Mouse (Mus musculus) kidney, adult 2 months (tissue): ENCODE results near the gene Wwc1.

Source experiments
- CTCF ChIP-seq: fragments of 200-500 bp; conservative IDR thresholded peaks from 2 replicates; pipeline ENCODE4 v1.5.1; 2011; ENCODE audit warnings: low read depth, mild to moderate bottlenecking, control low read depth, low read length, moderate library complexity, mixed read lengths; ENCODE audit not compliant: insufficient read depth, insufficient read length
- POLR2A ChIP-seq: fragments of 200-500 bp; IDR thresholded peaks from one replicate; pipeline ENCODE4 v1.6.1; 2011; ENCODE audit warnings: low read depth, low read length, control low read depth

DNA sequence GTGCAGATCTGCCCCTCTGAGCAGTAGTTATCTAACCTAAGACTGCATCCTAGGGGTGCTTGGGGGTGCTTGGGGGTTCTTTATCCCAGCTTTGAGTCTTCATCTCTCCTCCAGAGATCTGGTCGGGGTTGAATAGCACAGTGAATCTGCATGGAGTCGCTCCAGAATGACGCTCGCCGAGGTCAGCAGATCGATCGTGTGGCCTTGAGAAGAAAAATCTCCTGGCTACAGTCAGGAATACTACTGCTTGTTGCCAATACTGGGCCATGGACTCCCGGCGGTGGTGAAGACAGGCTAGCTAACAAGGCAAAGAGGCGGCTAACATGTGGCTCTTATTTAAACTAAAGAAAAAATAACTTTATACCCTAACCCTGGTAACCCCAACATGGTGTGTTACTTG, 12.0 kb downstream of the Wwc1 start:
- TF ChIP-seq CTCF (no peak), POLR2A (no peak)
